ENCODE assay signal across 8 mouse cellular contexts in genomic region chr8:95331156-95331719, GRCm38 (mm10). TPM values are rescaled to one million over a fixed set of nuclear protein-coding genes. Genes with fewer than 3 reads are reported as not detected.
A peak's percentile ranks its signal among the peaks of the same experiment; 100 is the strongest.
DNase-seq lines count a peak whose midpoint lies in the region; ATAC-seq and TF ChIP-seq lines count a peak whose summit lies in the region.

No protein-coding gene starts in this region.

- DNase-seq in heart, adult 11 months, result no peak
- peak; percentile 67 for DNase-seq in G1E (ENCODE audit: low spot score)
- peak; percentile 86 for DNase-seq in forebrain, embryonic 10.5 days (ENCODE audit: extremely low spot score, low spot score)
- peak; percentile 85 for DNase-seq in kidney, postnatal 10 days
- DNase-seq in cerebellum, adult 11 months, result no peak
- no peak for DNase-seq in thymus, postnatal 0 days (ENCODE audit: low spot score)

- H3K4me3 ChIP-seq in heart, embryonic 12.5 days, result peak overlapping the region; percentile 87
- peak overlapping the region; percentile 88 for H3K4me3 ChIP-seq in G1E (ENCODE audit: low read depth, low read length)
- peak overlapping the region; percentile 89 for H3K4me3 ChIP-seq in forebrain, embryonic 10.5 days

- H3K4me1 ChIP-seq in heart, embryonic 12.5 days (replicated peaks), result peaks cover 28% of the 10 kb centered on the region
- H3K4me1 ChIP-seq in G1E (ENCODE audit: insufficient read depth, low read depth, low read length), result peaks cover 46% of the 10 kb centered on the region
- peaks cover 40% of the 10 kb centered on the region for H3K4me1 ChIP-seq in forebrain, embryonic 10.5 days

- H3K27ac ChIP-seq in heart, embryonic 12.5 days (ENCODE audit: poor library complexity, severe bottlenecking), result peak overlapping the region; percentile 99
- H3K27ac ChIP-seq in forebrain, embryonic 10.5 days, result peak overlapping the region; percentile 96

- under 1% methylated on average over 38 of the region's 38 CpGs for WGBS in heart, embryonic 12.5 days
- under 1% methylated on average over 37 of the region's 38 CpGs for WGBS in forebrain, embryonic 10.5 days

- TF ChIP-seq CTCF in G1E (IDR thresholded peaks at IDR 0.05; ENCODE audit: low read depth, low read length), result no peak

- H3K9ac ChIP-seq in heart, embryonic 12.5 days, result peak overlapping the region; percentile 89

- H3K9me3 ChIP-seq in heart, embryonic 12.5 days (replicated peaks), result no peaks in the 10 kb centered on the region
- H3K9me3 ChIP-seq in G1E (replicated peaks), result peaks cover 4% of the 10 kb centered on the region; the same call in 1 of the 2 replicates
- peaks cover 3% of the 10 kb centered on the region; the same call in 1 of the 2 replicates for H3K9me3 ChIP-seq in forebrain, embryonic 10.5 days

- no peaks in the 10 kb centered on the region for H3K27me3 ChIP-seq in heart, embryonic 12.5 days (replicated peaks)
- peaks cover 3% of the 10 kb centered on the region; the same call in 1 of the 2 replicates for H3K27me3 ChIP-seq in G1E (ENCODE audit: insufficient read depth, low read length)
- H3K27me3 ChIP-seq in forebrain, embryonic 10.5 days (ENCODE audit: poor library complexity, severe bottlenecking), result peaks cover 7% of the 10 kb centered on the region

- peak overlapping the region; percentile 90 for H3K4me2 ChIP-seq in heart, embryonic 12.5 days

- peaks cover 58% of the 10 kb centered on the region for H3K36me3 ChIP-seq in heart, embryonic 12.5 days
- peaks cover 62% of the 10 kb centered on the region for H3K36me3 ChIP-seq in G1E (replicated peaks)
- H3K36me3 ChIP-seq in forebrain, embryonic 10.5 days (replicated peaks), result peaks cover 57% of the 10 kb centered on the region

- ATAC-seq in heart, embryonic 12.5 days (ENCODE audit: insufficient number of reproducible peaks, low FRiP score), result peak; percentile 49
- 0 out of 2 replicates have a peak, but pooled peaks have one; percentile 5 for ATAC-seq in G1E (ENCODE audit: extremely low read depth, insufficient number of reproducible peaks, low FRiP score, poor library complexity, severe bottlenecking)
- peak; percentile 25 for ATAC-seq in megakaryocyte progenitor cell, adult 5-6 weeks (replicated peaks; ENCODE audit: poor library complexity)

RNA-seq across cellular contexts. Expression of gene Zfp319, which starts 0.5 kb away (rescaled TPM):
- polyA plus RNA-seq in heart, embryonic 12.5 days (2016; fragmentation: Nextera tagmentation; extraction: Ambion mirVana), result 8.6 and 9.6 TPM in 2 replicates
- total RNA-seq in G1E (2014; fragmentation: Nextera tagmentation), result 7.5 TPM in 2 replicates
- total RNA-seq in G1E (2017), result 2.1 and 2.3 TPM in 2 replicates
- polyA plus RNA-seq in G1E (2012), result 7.2 and 8.2 TPM in 2 replicates
- polyA plus RNA-seq in forebrain, embryonic 10.5 days (2016; fragmentation: Nextera tagmentation; extraction: Ambion mirVana), result 10.6 and 10.7 TPM in 2 replicates
- 5.5 and 6.1 TPM in 2 replicates for total RNA-seq in megakaryocyte progenitor cell, adult 5-6 weeks (2015)
- 2.1 and 2.6 TPM in 2 replicates for total RNA-seq in megakaryocyte progenitor cell, adult 5-6 weeks (2017)
- polyA plus RNA-seq in thymus, postnatal 0 days (2015; fragmentation: Nextera tagmentation; extraction: Ambion mirVana), result 6.6 and 6.7 TPM in 2 replicates

RNA-seq across cellular contexts. Expression of gene Usb1, which starts 0.8 kb away (rescaled TPM):
- polyA plus RNA-seq in heart, embryonic 12.5 days (2016; fragmentation: Nextera tagmentation; extraction: Ambion mirVana), result 25.5 and 26.5 TPM in 2 replicates
- 48.8 and 60.0 TPM in 2 replicates for total RNA-seq in G1E (2014; fragmentation: Nextera tagmentation)
- 40.5 and 40.6 TPM in 2 replicates for total RNA-seq in G1E (2017)
- 21.2 and 28.0 TPM in 2 replicates for polyA plus RNA-seq in G1E (2012)
- 50.5 and 53.1 TPM in 2 replicates for polyA plus RNA-seq in forebrain, embryonic 10.5 days (2016; fragmentation: Nextera tagmentation; extraction: Ambion mirVana)
- 27.6 and 28.0 TPM in 2 replicates for total RNA-seq in megakaryocyte progenitor cell, adult 5-6 weeks (2015)
- total RNA-seq in megakaryocyte progenitor cell, adult 5-6 weeks (2017), result 27.3 and 31.9 TPM in 2 replicates
- polyA plus RNA-seq in thymus, postnatal 0 days (2015; fragmentation: Nextera tagmentation; extraction: Ambion mirVana), result 34.1 and 35.8 TPM in 2 replicates

RNA-seq across cellular contexts. Expression of gene Mmp15, which starts 20.8 kb away (rescaled TPM):
- 86.0 and 86.6 TPM in 2 replicates for polyA plus RNA-seq in heart, embryonic 12.5 days (2016; fragmentation: Nextera tagmentation; extraction: Ambion mirVana)
- total RNA-seq in G1E (2014; fragmentation: Nextera tagmentation), result not detected in 2 replicates
- total RNA-seq in G1E (2017), result 0.05 TPM in 1 of 2 replicates, not detected in the other
- polyA plus RNA-seq in G1E (2012), result 0.01 TPM in 1 of 2 replicates, not detected in the other
- 11.1 TPM in 2 replicates for polyA plus RNA-seq in forebrain, embryonic 10.5 days (2016; fragmentation: Nextera tagmentation; extraction: Ambion mirVana)
- total RNA-seq in megakaryocyte progenitor cell, adult 5-6 weeks (2015), result 0.17 and 0.42 TPM in 2 replicates
- total RNA-seq in megakaryocyte progenitor cell, adult 5-6 weeks (2017), result 0.03 and 0.04 TPM in 2 replicates
- polyA plus RNA-seq in thymus, postnatal 0 days (2015; fragmentation: Nextera tagmentation; extraction: Ambion mirVana), result 4.0 and 4.5 TPM in 2 replicates

RNA-seq across cellular contexts. Expression of gene Tepp, which starts 20.9 kb away (rescaled TPM):
- 0.53 TPM in 1 of 2 replicates, not detected in the other for polyA plus RNA-seq in heart, embryonic 12.5 days (2016; fragmentation: Nextera tagmentation; extraction: Ambion mirVana)
- total RNA-seq in G1E (2014; fragmentation: Nextera tagmentation) (not detected in 2 replicates), G1E (2017) (not detected in 2 replicates)
- polyA plus RNA-seq in G1E (2012), result not detected in 2 replicates
- polyA plus RNA-seq in forebrain, embryonic 10.5 days (2016; fragmentation: Nextera tagmentation; extraction: Ambion mirVana), result not detected in 2 replicates
- total RNA-seq in megakaryocyte progenitor cell, adult 5-6 weeks (2015), result not detected in 2 replicates
- total RNA-seq in megakaryocyte progenitor cell, adult 5-6 weeks (2017), result 0.68 TPM in 1 of 2 replicates, not detected in the other
- 2.7 and 2.8 TPM in 2 replicates for polyA plus RNA-seq in thymus, postnatal 0 days (2015; fragmentation: Nextera tagmentation; extraction: Ambion mirVana)

RNA-seq across cellular contexts. Expression of gene Cngb1, which starts 24.9 kb away (rescaled TPM):
- polyA plus RNA-seq in heart, embryonic 12.5 days (2016; fragmentation: Nextera tagmentation; extraction: Ambion mirVana), result 0.26 and 1.0 TPM in 2 replicates
- total RNA-seq in G1E (2014; fragmentation: Nextera tagmentation) (not detected in 2 replicates), G1E (2017) (0.49 TPM in 1 of 2 replicates, not detected in the other)
- polyA plus RNA-seq in G1E (2012), result not detected in 2 replicates
- 0.14 and 0.25 TPM in 2 replicates for polyA plus RNA-seq in forebrain, embryonic 10.5 days (2016; fragmentation: Nextera tagmentation; extraction: Ambion mirVana)
- 6.3 and 9.3 TPM in 2 replicates for total RNA-seq in megakaryocyte progenitor cell, adult 5-6 weeks (2015)
- total RNA-seq in megakaryocyte progenitor cell, adult 5-6 weeks (2017), result 2.8 and 3.0 TPM in 2 replicates
- polyA plus RNA-seq in thymus, postnatal 0 days (2015; fragmentation: Nextera tagmentation; extraction: Ambion mirVana), result 0.67 and 1.2 TPM in 2 replicates

Comparison
In these comparisons a context has a peak if more than half of its experiments do, and no peak if none do; other contexts are left out.
1. DNase-seq: peak in G1E (single experiment), forebrain, embryonic 10.5 days (single experiment) and kidney, postnatal 10 days (single experiment); none in heart, adult 11 months (single experiment), cerebellum, adult 11 months (single experiment) and thymus, postnatal 0 days (single experiment).
2. Peak in every context shown above with its lines, with median percentiles within 50 percentile points of each other: ATAC-seq and H3K4me3 ChIP-seq.